Mouse (Mus musculus) C2C12 (cell line): ENCODE results near the gene Tcf23.

Source experiments
- CEBPB ChIP-seq: IDR thresholded peaks from one replicate; pipeline ENCODE4 v1.6.1; 2011; ENCODE audit warnings: low read depth, mild to moderate bottlenecking, control low read depth, moderate library complexity
- CTCF ChIP-seq: IDR thresholded peaks from one replicate; pipeline ENCODE4 v1.5.1; 2011; ENCODE audit not compliant: control insufficient read depth, insufficient read depth, insufficient read length
- FOSL1 ChIP-seq: IDR thresholded peaks from one replicate; pipeline ENCODE4 v1.8.0; 2011; ENCODE audit warnings: mild to moderate bottlenecking, low read length; ENCODE audit not compliant: poor library complexity, insufficient read depth, severe bottlenecking
- MAX ChIP-seq: IDR thresholded peaks from one replicate; pipeline ENCODE4 v1.6.1; 2011; ENCODE audit warnings: mild to moderate bottlenecking, control low read depth
- MYOD1 ChIP-seq: IDR thresholded peaks from one replicate; pipeline ENCODE4 v1.6.1; 2011; ENCODE audit warnings: low read depth; ENCODE audit not compliant: control insufficient read depth, insufficient read length
- MYOG ChIP-seq: IDR thresholded peaks from one replicate; pipeline ENCODE4 v1.6.1; 2011; ENCODE audit not compliant: control insufficient read depth, insufficient read length; ENCODE audit errors: extremely low read depth
- USF1 ChIP-seq: IDR thresholded peaks from one replicate; pipeline ENCODE4 v1.6.1; 2011; ENCODE audit warnings: low read depth, mild to moderate bottlenecking, control low read depth, moderate library complexity

- TF ChIP-seq CTCF (no peak), USF1 (no peak), MYOD1 (no peak), MAX (no peak), MYOG (no peak), FOSL1 (no peak), CEBPB (no peak)
These were observed 47.5 kb downstream of the Tcf23 start for GRCm38 (mm10) chr5:31015913-31016312.
